ENCODE assay signal across 27 mouse cellular contexts in the genomic region with DNA sequence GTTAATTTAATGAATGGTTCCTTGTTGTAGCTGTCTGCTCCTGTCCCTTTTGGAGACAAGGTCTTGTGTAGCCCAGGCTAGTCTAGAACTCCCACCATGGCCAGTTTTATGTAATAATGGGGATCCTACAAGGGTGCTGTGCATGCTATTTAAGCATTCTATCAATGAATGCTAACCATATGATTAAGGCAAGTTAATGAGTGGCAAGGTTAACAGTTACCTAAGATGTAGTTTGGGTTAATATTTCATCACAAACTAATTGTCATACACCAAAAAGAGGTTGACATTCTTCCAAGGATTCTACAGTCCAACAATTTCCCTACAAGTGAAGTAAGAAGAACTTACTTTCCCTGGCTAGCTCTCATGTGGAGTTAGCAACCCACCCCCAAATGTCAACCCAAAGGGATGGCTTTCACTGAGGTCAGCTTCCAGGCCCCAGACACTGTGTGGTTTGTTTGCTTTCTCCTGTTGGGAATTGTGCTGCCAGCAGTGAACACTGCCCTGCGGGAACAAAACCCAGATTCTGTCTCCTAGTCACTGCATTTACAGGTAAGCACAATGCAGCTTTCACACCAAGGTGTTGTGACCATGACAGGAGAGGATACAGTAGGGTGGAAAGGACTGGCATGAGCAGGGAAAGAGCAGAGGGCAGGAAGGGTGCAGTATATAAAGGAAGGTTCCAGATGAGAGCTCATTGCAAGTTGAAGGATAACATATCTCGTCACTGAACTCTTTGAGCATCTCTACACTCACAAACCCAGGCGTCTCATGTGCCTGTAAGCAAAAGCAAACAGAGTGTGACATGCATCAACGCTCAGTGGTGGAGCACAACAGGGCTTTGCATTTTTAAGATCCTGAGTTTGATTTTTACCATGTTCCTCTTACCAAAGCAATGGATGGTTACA.
A peak's percentile ranks its signal among the peaks of the same experiment; 100 is the strongest.
DNase-seq lines count a peak whose midpoint lies in the region; ATAC-seq and TF ChIP-seq lines count a peak whose summit lies in the region.
"Had no signal": no experiment of that assay in that cellular context is flagged by ENCODE, and none has a peak within 500 bp of the region (broad histone marks: within the 10 kb centered on the region; RNA-seq: fewer than 3 reads in every experiment).

No protein-coding gene starts in this region.

- no peaks in the 10 kb centered on the region for H3K9me3 ChIP-seq in heart, embryonic 10.5 days
- no peaks in the 10 kb centered on the region for H3K9me3 ChIP-seq in midbrain, embryonic 15.5 days
- H3K9me3 ChIP-seq: G1E; heart, embryonic 15.5 days; hindbrain, embryonic 12.5 days; intestine, embryonic 15.5 days; limb, embryonic 13.5 days had no signal

- H3K9ac ChIP-seq in midbrain, embryonic 15.5 days = no peak overlapping the region
- H3K9ac ChIP-seq: heart, embryonic 15.5 days; hindbrain, embryonic 12.5 days; intestine, embryonic 15.5 days; limb, embryonic 13.5 days had no signal

- peak; percentile 66 for ATAC-seq in Patski
- no peak for ATAC-seq in midbrain, embryonic 15.5 days (replicated peaks)
- ATAC-seq: forebrain, embryonic 16.5 days; hindbrain, postnatal 0 days; intestine, embryonic 15.5 days had no signal

- in situ Hi-C loops in Patski (cut with MboI; ENCODE audit: low pct_unique_long_range_greater_than_20kb) = no loop called here

- POLR2A ChIA-PET in Patski (lab: Charles Lee) = no interaction called here

- no peaks in the 10 kb centered on the region for H3K4me1 ChIP-seq in heart, embryonic 10.5 days
- H3K4me1 ChIP-seq in midbrain, embryonic 15.5 days = no peaks in the 10 kb centered on the region
- H3K4me1 ChIP-seq: hindbrain, embryonic 12.5 days; limb, embryonic 13.5 days had no signal

- H3K4me3 ChIP-seq in heart, embryonic 10.5 days = no peak overlapping the region
- H3K4me3 ChIP-seq in midbrain, embryonic 15.5 days = no peak overlapping the region
- H3K4me3 ChIP-seq: erythroblast, embryonic 14.5 days; heart, embryonic 15.5 days; hindbrain, embryonic 12.5 days; intestine, embryonic 15.5 days; left cerebral cortex, adult 2 months; limb, embryonic 13.5 days had no signal

- H3K4me2 ChIP-seq in midbrain, embryonic 15.5 days = no peak overlapping the region
- H3K4me2 ChIP-seq: heart, embryonic 15.5 days; hindbrain, embryonic 12.5 days; intestine, embryonic 15.5 days; limb, embryonic 13.5 days had no signal

- H3K36me3 ChIP-seq in heart, embryonic 10.5 days = peaks cover 25% of the 10 kb centered on the region
- no peaks in the 10 kb centered on the region for H3K36me3 ChIP-seq in midbrain, embryonic 15.5 days (replicated peaks)
- H3K36me3 ChIP-seq: G1E; intestine, embryonic 15.5 days had no signal

- DNase-seq in heart, embryonic 10.5 days (ENCODE audit: low spot score) = peak; percentile 42
- DNase-seq in heart, postnatal 25 days (ENCODE audit: low spot score) = no peak
- peak; percentile 92 for DNase-seq in Patski (ENCODE audit: low read depth, low spot score)
- DNase-seq in kidney, adult 9 months = peak; percentile 83
- peak; percentile 45 for DNase-seq in kidney, postnatal 14 days
- no peak for DNase-seq in lung, postnatal 14 days
- no peak for DNase-seq in layer of hippocampus, adult 9-11 months
- DNase-seq: adrenal gland, postnatal 14 days; cerebellum, adult 18-20 months; cerebellum, postnatal 14 days; heart, postnatal 36 days; lung, adult 18-20 months; lung, postnatal 10 days; midbrain, embryonic 14.5 days; right cerebral cortex, postnatal 25 days; thymus, adult 18-20 months; thymus, postnatal 36 days had no signal

- intact Hi-C loops in heart, postnatal 25 days (cut with DNase I) = no loop called here

- no peak overlapping the region for H3K27ac ChIP-seq in heart, embryonic 10.5 days
- no peak overlapping the region for H3K27ac ChIP-seq in midbrain, embryonic 15.5 days
- H3K27ac ChIP-seq: heart, embryonic 15.5 days; hindbrain, embryonic 12.5 days; hindbrain, postnatal 0 days; intestine, embryonic 15.5 days; left cerebral cortex, adult 2 months; limb, embryonic 13.5 days had no signal

- H3K27me3 ChIP-seq in heart, embryonic 10.5 days (ENCODE audit: insufficient read depth, poor library complexity, severe bottlenecking) = no peaks in the 10 kb centered on the region
- no peaks in the 10 kb centered on the region for H3K27me3 ChIP-seq in Patski
- no peaks in the 10 kb centered on the region for H3K27me3 ChIP-seq in midbrain, embryonic 15.5 days (replicated peaks)
- H3K27me3 ChIP-seq: heart, embryonic 15.5 days; hindbrain, embryonic 12.5 days; intestine, embryonic 15.5 days; limb, embryonic 13.5 days had no signal

- no peak for TF ChIP-seq CTCF in Patski (IDR thresholded peaks at IDR 0.05)

- 79% methylated on average over 4 of the region's 4 CpGs for WGBS in heart, embryonic 10.5 days
- 81% methylated on average over 4 of the region's 4 CpGs for WGBS in midbrain, embryonic 15.5 days

- CTCF ChIA-PET in Patski (lab: Charles Lee) = interaction anchor here (0.9 to 2.3 kb wide), 8 partner anchors 9 to 550 kb away, joined by 3 to 11 read pairs (median 4); no protein-coding TSS in a partner anchor

Comparison
In these comparisons a context has a peak if more than half of its experiments do, and no peak if none do; other contexts are left out.
1. DNase-seq: peak in heart, embryonic 10.5 days (single experiment), Patski (single experiment), kidney, adult 9 months (single experiment) and kidney, postnatal 14 days (single experiment); none in heart, postnatal 25 days (single experiment), lung, postnatal 14 days (single experiment) and layer of hippocampus, adult 9-11 months (single experiment).